Mouse (Mus musculus) stomach, postnatal 0 days (tissue): ENCODE data around the gene Vgf.

Source experiments
- CTCF ChIP-seq: IDR thresholded peaks from 2 replicates; pipeline ENCODE4 v1.5.1; 2016; ENCODE audit warnings: antibody characterized with exemption, low read depth, mild to moderate bottlenecking, moderate library complexity
- EP300 ChIP-seq: optimal IDR thresholded peaks from 2 replicates; pipeline ENCODE3; 2016; ENCODE audit warnings: antibody characterized with exemption

GRCm38 (mm10) chr5:137024318-137024717, 1.9 kb upstream of the Vgf start:
- TF ChIP-seq CTCF (no peak), EP300 (no peak)
